Mouse (Mus musculus): ENCODE results near the gene Gtdc1. TPM values are rescaled to one million over a fixed set of nuclear protein-coding genes. Genes with fewer than 3 reads are reported as not detected.

The Gtdc1 gene
- polyA plus RNA-seq, 1 experiment: 2.8 TPM

GRCm38 (mm10) chr2:44594276-44594675, 333.2 kb downstream of the Gtdc1 start:
- TF ChIP-seq GATA1 (IDR thresholded peaks at IDR 0.05; ENCODE audit: low read length): no peak

DNA sequence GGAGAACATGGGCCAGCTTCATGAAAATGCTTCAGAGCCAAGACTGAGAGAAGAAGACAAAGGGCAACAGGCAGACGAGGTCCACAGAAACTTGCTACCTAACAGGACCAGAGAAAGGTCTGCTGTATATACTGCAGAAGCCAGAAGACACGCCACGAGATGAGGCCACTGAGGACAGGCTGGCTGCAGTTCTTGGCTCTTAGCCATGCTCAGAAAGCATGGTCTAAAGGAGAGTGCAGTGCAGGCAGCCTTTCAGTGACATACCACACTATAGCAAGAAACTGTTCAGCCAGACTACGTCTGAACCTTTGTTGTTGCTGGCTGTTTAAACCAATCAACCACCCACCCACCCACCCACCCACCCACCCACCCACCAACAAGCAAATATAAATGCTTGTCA, 336.6 kb downstream of the Gtdc1 start:
- no peak for TF ChIP-seq GATA1 (IDR thresholded peaks at IDR 0.05; ENCODE audit: low read length)

DNA sequence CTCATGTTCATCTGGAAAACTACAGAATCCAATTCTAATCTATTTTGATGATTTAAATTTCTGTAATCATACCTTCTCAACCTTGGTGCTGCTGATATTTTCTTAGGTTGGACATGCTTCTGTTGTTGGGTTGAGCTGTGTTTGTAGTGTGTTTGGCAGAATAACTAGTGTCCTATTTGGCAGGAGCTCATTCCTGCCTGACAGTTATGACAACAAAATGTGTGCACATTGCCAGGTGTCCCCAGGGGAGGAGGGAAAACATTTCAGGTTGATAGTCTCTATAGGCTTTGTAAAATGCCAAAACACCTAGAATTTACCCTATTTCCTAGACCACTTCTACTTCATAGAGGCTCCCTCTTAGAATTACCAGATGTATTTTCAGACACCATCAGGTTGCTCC, 343.4 kb downstream of the Gtdc1 start:
- TF ChIP-seq GATA1 (IDR thresholded peaks at IDR 0.05; ENCODE audit: low read length): no peak

DNA sequence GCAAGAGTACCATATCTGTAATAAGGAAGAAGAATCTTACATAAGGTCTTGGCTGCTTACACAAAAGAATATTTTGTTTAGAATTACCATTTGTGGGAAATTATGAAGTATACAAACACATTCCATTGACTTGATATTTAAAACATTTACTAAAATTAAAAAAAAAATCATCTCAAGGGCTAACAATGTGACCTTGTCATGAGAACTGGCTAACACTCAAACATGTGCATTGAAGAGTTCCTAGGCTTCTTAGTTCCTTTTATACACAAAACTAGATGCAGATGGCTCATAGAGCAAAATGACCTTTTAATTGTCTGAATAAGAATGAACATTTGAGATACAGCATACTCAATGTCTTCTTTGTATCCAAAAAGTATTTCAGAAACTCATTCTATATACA, 344.0 kb downstream of the Gtdc1 start:
- TF ChIP-seq GATA1 (IDR thresholded peaks at IDR 0.05; ENCODE audit: low read length): no peak

- TF ChIP-seq GATA1 (IDR thresholded peaks at IDR 0.05; ENCODE audit: low read length): no peak
Observed at GRCm38 (mm10) chr2:44571810-44572209, 355.6 kb downstream of the Gtdc1 start.

GRCm38 (mm10) chr2:44571156-44571555, 356.3 kb downstream of the Gtdc1 start:
- TF ChIP-seq GATA1 (IDR thresholded peaks at IDR 0.05; ENCODE audit: low read length): no peak

DNA sequence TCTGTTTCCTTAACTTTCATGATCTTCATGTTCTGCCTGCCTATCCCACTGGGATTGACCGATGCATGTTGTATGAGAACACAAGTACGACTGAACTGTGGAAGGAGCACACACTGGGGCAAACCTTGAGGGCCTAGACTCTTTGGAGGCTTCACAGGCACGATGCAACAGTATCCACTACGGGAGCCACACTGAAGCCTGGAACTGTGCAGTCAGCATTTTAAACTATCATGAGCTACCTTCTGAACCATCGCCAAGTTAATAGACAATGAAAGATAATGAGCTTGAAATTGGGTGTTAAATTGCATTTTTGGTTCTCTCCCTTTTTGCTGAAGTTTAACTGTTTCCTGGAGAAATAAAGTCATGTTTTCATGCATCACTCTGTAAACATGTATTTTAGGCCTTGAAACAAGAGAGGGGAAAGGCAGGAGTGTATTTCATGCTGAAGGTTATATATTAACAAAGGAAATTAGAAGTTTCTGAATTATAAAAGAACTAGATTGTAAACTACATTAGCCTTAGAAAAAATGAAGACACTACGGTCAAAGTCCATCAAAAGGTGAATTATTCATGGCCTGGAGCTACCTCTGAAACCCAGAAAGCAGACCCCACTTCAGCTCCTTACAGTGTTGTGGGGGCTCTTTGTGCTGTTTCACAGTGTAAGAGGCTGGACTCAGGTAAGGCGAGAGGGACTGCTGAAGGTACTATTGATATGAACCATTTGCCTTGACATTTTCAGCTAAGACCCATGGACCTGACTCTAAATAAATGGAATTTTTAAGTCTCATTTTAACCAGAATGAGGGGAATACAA, 358.1 kb downstream of the Gtdc1 start:
- no peak for TF ChIP-seq GATA1 (IDR thresholded peaks at IDR 0.05; ENCODE audit: low read length)

DNA sequence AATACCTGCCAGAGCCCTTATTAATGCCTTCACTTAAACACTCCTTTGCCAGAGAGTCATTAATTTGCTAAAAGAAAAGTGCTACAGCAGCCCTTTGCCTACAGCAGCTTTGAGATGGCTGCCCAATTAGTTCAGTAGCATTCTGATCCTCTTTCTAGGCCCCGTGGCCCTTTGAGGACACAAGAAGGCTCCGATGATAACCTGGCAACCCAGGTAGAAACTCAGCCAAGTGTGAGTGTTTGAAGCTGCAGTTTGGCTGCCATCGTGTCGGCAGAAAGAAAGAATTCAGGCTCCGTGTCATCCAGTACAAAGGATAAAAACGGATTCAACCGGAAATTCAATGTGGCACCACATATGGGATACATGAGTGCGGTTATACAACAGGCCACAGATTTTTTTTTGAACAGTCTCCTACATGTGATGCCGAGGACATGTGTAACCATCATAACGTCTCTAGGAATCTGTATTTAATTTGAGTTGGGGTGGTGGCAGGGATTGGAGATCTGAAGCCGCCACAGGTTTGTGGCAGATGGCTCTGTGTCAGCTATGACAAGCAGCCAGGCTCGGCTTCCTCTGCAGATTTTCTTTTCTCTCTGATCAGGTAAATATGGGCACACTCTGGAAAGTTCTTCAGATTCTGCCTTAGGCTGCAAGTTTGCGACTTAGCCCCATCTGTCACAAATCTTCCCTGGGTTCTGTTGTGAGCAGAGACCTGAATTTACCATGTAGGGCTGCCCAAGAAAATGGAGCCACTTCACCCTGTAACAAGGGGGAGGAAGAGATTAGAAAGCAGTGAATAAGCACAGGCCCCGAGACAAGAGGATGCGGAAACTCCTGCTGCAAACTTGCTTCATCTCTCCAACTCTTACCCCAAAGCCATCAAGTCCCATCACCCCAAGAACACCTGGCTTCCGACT, 362.4 kb downstream of the Gtdc1 start:
- no peak for TF ChIP-seq GATA1 (IDR thresholded peaks at IDR 0.05; ENCODE audit: low read length)

- no peak for TF ChIP-seq GATA1 (IDR thresholded peaks at IDR 0.05; ENCODE audit: low read length)
Observed at GRCm38 (mm10) chr2:44561789-44562188, 365.7 kb downstream of the Gtdc1 start.

DNA sequence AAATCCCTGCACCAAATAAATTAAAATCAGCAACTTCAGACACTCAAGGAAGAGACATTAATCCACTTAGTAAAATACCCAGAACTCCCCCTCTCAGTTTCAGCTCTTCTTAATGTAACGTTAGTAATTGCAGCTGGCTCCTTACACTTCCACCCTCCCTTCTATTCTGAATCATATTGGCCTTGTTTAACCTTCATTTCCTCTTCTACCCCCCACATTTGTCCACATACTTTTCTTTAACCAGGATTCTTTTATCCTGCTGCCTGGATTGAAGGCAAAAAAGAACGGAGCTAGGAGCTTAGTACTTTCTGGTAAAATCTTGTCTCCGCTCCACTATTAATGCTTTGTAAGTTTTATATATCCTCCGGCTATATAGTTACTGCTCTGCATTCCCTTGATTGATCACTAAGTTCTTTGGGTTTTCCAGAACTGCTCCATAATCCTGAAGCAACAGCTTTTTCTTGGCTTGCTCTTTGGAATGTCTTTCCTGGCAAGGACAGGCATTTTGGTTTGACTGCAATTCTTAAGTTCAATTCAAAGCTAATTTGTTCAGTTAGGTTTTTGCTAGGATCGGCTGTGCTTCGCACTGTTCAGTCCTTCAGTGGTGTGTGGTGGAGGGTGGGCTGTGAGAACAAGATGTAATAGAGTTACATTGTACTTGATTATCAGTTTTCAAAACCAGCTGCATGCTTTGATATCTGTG, 368.1 kb downstream of the Gtdc1 start:
- TF ChIP-seq GATA1 (IDR thresholded peaks at IDR 0.05; ENCODE audit: low read length): no peak

DNA sequence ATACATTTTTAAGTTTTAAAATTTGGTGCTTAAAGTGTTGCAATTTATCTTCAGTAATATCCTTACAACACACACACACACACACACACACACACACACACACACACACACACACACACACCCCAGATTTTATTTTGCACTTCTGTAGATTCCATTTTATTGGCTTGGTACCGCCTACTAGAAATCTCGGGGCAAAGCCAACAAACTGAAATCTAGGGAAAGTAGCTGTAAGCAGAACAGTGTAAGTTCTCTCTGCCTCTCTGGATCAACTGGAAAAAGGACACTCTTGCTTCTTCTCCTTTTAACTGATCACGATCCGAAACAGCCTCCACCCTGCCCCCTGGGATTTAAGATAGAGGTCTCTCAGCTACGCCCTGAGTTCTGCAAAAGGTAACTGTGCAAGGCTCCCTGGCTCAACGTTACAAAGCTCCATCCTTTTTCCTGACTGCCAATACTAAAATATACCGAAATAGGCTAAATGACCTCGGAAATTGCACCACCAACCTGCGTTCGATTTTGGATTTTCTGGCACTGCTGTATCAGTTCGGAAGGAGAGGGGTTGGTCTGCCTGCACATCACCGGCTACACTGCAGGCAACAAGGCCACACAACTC, 369.7 kb downstream of the Gtdc1 start:
- TF ChIP-seq GATA1 (IDR thresholded peaks at IDR 0.05; ENCODE audit: low read length): no peak

GRCm38 (mm10) chr2:44556861-44557592, 370.4 kb downstream of the Gtdc1 start:
- TF ChIP-seq GATA1 (IDR thresholded peaks at IDR 0.05; ENCODE audit: low read length): no peak

DNA sequence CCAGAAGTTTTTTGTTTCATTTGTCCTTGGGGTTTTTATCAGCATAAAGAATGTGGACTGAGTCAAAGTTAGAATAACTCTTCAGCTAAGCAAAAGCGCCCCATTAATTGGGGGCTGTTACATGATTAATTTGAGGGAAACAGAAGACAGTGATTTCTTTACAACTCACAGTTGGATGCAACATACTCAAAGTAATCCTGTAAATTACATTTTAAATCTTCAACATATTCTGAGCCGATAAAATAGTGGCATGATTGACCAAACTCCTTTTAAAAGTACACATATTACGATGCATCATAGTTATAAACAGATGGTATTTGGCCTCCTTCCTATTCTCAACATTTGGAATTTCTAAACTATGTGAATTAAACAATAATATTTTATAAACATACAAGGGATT, 372.7 kb downstream of the Gtdc1 start:
- no peak for TF ChIP-seq GATA1 (IDR thresholded peaks at IDR 0.05; ENCODE audit: low read length)

GRCm38 (mm10) chr2:44549311-44549710, 378.1 kb downstream of the Gtdc1 start:
- no peak for TF ChIP-seq GATA1 (IDR thresholded peaks at IDR 0.05; ENCODE audit: low read length)

DNA sequence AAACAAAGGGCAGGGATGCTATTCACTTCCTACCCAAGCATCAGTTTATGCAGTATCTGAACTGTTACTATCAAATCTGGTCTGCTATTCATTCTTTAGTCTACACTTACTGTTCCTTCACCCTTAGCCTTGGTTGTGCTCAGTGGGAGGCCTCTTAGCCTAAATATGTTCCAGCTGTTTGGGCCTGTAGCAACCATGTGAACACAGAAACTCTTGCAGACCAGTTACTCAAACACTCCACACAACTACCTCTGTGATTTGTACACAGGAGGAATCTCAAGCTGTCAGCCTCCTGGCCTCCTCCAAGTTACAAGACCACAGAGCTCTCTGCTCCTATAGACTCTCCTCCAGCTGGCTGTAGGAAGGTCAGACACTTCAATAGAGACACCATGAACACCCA, 384.7 kb downstream of the Gtdc1 start:
- TF ChIP-seq GATA1 (IDR thresholded peaks at IDR 0.05; ENCODE audit: low read length): no peak

All from G1E-ER4 (cell line).